Mouse (Mus musculus) myocyte (in vitro differentiated cells): ENCODE results near the gene Kctd18.

Source experiments
- E2F4 ChIP-seq: IDR thresholded peaks from one replicate; pipeline ENCODE4 v1.6.1; 2011; ENCODE audit warnings: mild to moderate bottlenecking, control low read depth, moderate library complexity; ENCODE audit not compliant: insufficient read depth
- MAX ChIP-seq: IDR thresholded peaks from one replicate; pipeline ENCODE4 v1.6.1; 2011; ENCODE audit warnings: low read depth, mild to moderate bottlenecking, control low read depth
- MYOG ChIP-seq, 3 experiments: IDR thresholded peaks; one replicate each; pipeline ENCODE4 v1.6.1; 2011; ENCODE audit warnings: control low read depth in 2 of 3, low read depth in 2 of 3, mild to moderate bottlenecking in 2 of 3; ENCODE audit not compliant: insufficient read length in 2 of 3, control insufficient read depth in 1 of 3, insufficient read depth in 1 of 3
- POLR2A ChIP-seq: IDR thresholded peaks from one replicate; pipeline ENCODE4 v1.6.1; 2011; ENCODE audit warnings: low read depth, mild to moderate bottlenecking, control low read depth, moderate library complexity; ENCODE audit not compliant: insufficient read length
- POLR2AphosphoS2 ChIP-seq: IDR thresholded peaks from one replicate; pipeline ENCODE4 v1.6.1; 2011; ENCODE audit warnings: low read depth, control low read depth; ENCODE audit not compliant: insufficient read length
- SRF ChIP-seq: IDR thresholded peaks from one replicate; pipeline ENCODE4 v1.6.1; 2011; ENCODE audit warnings: low read depth; ENCODE audit not compliant: control insufficient read depth, insufficient read length
- TCF12 ChIP-seq: IDR thresholded peaks from one replicate; pipeline ENCODE4 v1.6.1; 2011; ENCODE audit warnings: mild to moderate bottlenecking, control low read depth; ENCODE audit not compliant: poor library complexity, insufficient read depth, severe bottlenecking
- USF1 ChIP-seq: IDR thresholded peaks from one replicate; pipeline ENCODE4 v1.6.1; 2011; ENCODE audit warnings: low read depth, mild to moderate bottlenecking, control low read depth, moderate library complexity

DNA sequence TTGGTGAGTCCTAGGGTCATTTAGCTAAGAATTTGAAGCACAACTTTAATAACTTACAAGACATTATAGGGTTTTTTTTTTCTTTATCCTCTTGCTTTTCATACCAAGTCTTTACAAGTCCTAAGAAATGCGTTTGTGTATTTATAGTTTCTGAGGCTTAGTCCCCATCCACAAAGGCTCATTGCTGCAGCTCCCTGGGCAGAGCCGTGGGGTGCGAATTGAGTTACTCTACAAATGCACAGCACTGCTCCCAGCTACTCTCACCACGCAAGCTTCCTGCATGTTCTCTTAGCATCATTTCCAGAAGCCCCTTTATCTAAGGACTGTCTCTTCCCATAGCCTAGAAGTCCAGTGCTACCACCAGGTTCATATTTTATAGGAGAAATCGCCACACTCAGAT, 69.0 kb downstream of the Kctd18 start:
- TF ChIP-seq POLR2A (no peak), SRF (no peak), E2F4 (no peak), MAX (no peak), USF1 (no peak), MYOG (IDR thresholded peaks at IDR 0.05; ENCODE audit: control insufficient read depth in 1 of 3, insufficient read depth in 1 of 3, insufficient read length in 2 of 3, low read depth in 2 of 3) (no peak), TCF12 (no peak), POLR2AphosphoS2 (no peak)
